Mouse (Mus musculus): Measurements from ENCODE around the gene Tdrd12. TPM values are rescaled to one million over a fixed set of nuclear protein-coding genes. Genes with fewer than 3 reads are reported as not detected.

Tdrd12 gene
- 0.11 and 0.43 TPM in 2 replicates for polyA plus RNA-seq (2015; fragmentation: Nextera tagmentation; extraction: Ambion mirVana)

DNA sequence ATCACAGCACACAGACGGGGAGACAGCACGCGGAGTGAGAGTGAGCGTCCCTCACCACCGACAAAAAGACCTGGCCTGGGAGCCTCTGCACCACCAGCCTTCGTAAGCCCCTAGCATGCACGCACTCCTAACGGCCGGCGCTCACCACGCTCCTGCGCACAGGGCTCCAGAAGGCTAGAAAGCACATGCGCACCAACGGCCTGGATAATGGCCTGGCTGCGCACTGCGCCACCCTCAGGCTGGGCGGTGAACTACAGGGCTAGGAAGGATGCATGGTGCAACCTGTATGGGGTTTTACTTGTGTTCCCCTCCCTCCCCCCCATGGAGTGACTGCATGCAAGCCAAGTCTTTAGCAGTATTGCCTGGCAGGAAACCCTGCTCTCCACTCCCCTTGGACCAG lies at the start of gene Tdrd12:
Tdrd12 (minus strand) TSS at position 184 of the 400 bp plus-strand sequence.

DNA sequence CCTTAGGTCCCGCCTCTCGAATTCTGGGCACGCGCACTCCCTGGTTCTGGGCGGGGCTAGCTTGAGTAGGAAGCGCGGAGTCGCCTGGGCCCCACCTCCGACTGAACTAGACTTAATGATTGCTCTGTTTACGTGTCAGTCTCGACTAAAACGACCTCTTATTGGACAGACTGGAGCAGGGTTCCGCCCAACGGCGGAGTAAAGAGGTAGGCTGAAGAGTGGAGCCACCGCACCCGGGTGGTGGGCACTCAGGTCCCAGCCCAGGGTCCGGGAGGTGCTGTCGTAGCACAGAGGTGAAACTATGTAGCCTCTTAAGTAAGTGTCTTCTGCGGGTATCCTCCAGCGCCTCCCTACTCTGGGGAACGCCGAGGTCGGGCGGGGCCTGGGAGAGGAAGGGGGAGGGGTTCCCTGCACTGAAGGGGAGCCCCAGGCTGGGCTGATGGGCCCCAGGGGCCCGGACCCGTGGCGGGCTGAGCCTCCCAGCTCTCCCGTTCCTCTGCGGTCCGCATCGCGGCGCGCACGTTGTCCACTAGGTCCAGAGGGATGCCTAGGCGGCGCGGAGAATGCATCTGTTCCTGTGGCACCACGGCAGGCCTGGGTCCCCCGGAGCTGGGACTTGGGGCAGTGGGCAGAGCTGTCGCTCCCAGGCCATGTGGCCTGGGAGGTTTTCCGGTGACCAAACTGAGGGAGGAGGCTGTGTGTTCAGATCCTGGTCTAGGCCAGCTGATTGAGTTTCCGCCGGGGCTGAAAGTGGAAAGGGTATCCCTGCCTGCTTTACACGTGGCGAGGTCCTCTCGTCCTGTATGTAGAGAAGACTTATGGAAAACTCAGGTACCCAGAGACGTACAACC lies 48.7 kb upstream of the Tdrd12 start, which contains the start of gene Ankrd27:
Ankrd27 (plus strand) TSS at position 190 of the 851 bp plus-strand sequence.

DNA sequence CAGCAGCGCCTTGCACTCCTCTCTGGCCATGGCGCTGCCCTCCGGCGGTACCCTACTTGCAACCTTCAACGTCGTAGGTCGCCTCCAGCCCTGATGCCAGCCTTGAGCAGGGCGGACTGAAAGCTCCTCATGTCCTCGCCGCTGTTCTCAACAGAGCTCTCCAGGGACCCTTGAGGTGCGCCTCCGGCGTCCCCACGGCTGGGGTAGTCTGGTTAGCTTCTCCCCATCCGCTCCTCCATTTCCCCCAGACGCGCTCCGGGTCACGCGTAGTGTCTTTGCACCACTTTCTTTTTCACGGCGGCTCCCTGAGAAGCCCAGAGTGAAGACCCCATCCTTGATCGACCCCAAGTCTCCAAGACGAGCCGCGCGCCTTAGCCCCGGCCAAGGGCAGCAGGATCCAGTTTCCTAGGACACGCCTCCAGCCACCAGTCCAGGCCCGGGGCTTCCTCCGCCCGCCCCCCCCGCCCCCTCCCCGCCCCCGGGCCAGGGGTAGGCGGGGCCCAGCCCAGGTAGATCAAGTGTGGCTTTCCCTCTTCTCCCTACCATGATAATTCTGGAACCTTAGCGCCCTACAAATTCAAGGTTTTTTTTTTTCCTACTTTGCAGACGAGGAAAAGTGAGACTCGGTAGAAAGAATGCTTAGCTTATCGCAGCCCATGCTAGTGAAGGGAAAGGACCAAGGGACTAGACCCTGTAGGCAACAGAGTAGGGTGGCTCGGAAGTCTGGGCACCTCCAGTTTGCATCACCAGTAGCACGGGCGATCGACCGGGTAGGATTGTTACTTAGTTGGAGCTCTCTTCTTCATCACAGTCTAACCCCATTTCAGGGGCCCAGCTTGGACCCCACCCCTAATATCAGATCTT lies 47.9 kb upstream of the Tdrd12 start, which contains the start of gene Rgs9bp:
Rgs9bp (minus strand) TSS at position 392 of the 864 bp plus-strand sequence.

DNA sequence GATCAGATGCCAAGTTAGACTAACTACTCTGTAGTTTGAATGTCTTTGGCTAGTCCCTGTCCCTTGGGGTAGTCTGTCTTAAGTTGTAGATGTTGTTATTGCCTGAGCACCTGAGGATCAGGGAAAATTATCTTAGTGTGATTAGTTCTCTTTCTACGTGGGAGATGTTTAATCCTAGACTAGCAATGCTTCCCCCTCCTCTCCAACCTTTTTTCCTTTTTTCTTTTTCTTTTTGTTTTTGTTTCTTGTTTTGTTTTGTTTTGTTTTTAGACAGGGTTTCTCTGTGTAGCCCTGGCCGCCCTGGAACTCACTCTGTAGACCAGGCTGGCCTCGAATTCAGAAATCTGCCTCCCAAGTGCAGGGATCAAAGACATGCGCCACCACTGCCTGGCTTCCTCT lies 18.7 kb upstream of the Tdrd12 start, which contains the start of gene Nudt19:
Nudt19 (minus strand) TSS at position 100 of the 399 bp plus-strand sequence.

DNA sequence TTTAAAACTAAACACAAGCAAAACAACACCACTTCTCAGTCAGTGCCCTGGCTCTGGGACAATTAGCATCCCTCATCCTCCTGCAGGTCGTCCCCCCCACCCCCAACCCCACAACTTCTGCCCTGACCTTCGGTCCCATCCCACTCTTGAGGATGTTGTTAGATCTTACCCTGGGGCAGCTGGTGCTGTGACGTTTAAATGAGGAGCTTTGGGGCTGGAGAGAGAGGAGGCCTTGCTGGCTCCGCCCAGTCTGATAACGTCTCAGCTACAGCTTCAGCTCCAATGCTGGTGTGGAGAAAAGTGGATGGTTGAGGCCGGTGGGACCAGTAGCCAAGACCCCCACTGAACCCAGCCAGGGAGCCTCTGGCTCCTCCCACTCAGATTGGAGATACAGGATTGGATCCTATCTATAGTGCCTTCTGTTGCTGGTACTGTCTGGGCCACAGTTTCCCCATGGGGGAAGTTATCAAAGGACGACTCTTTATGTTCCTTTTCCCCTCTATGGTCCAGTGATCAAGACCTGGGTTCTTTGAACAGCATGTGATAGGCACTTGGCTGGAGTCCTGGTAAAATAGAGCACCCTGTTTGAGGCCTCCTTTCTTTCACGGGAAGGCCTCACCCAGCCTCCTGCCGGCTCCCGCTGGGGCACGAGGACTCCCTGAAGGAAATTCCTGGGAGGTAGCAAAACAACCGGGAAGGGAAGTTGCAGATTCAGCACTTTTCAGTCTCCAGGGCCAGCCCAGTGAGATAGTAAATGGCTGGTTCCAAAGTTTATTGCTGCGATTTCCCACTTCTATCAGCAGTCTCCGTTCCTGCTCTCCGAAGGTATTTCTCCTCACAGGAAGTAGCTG lies 89.3 kb downstream of the Tdrd12 start, which contains the start of gene Slc7a9:
Slc7a9 (plus strand) TSS at position 801 of the 851 bp plus-strand sequence.

Other genes with a start within 250 kb of the Tdrd12 start
- 12.9 and 17.6 TPM in 2 replicates for gene Gpatch1, start 219.3 kb downstream of the Tdrd12 start, polyA plus RNA-seq (2015; fragmentation: Nextera tagmentation; extraction: Ambion mirVana)
- gene Rhpn2, start 203.6 kb downstream of the Tdrd12 start, polyA plus RNA-seq (2015; fragmentation: Nextera tagmentation; extraction: Ambion mirVana): 3.5 and 3.7 TPM in 2 replicates
- 8.6 and 11.0 TPM in 2 replicates for gene Faap24, start 140.9 kb downstream of the Tdrd12 start, polyA plus RNA-seq (2015; fragmentation: Nextera tagmentation; extraction: Ambion mirVana)
- 19.1 and 26.7 TPM in 2 replicates for gene Cep89, start 140.7 kb downstream of the Tdrd12 start, polyA plus RNA-seq (2015; fragmentation: Nextera tagmentation; extraction: Ambion mirVana)
- 0.40 and 1.1 TPM in 2 replicates for gene Slc7a9, start 88.9 kb downstream of the Tdrd12 start, polyA plus RNA-seq (2015; fragmentation: Nextera tagmentation; extraction: Ambion mirVana)
- gene Nudt19, start 18.6 kb upstream of the Tdrd12 start, polyA plus RNA-seq (2015; fragmentation: Nextera tagmentation; extraction: Ambion mirVana): 51.1 and 68.3 TPM in 2 replicates
- 0.06 TPM in 2 replicates for gene Rgs9bp, start 47.8 kb upstream of the Tdrd12 start, polyA plus RNA-seq (2015; fragmentation: Nextera tagmentation; extraction: Ambion mirVana)
- 11.8 and 14.5 TPM in 2 replicates for gene Ankrd27, start 48.5 kb upstream of the Tdrd12 start, polyA plus RNA-seq (2015; fragmentation: Nextera tagmentation; extraction: Ambion mirVana)
- 263 and 347 TPM in 2 replicates for gene Pdcd5, start 109.8 kb upstream of the Tdrd12 start, polyA plus RNA-seq (2015; fragmentation: Nextera tagmentation; extraction: Ambion mirVana)
- 13.2 and 27.1 TPM in 2 replicates for gene Dpy19l3, start 216.7 kb upstream of the Tdrd12 start, polyA plus RNA-seq (2015; fragmentation: Nextera tagmentation; extraction: Ambion mirVana)

All from adrenal gland, postnatal 0 days (tissue).